Mouse (Mus musculus) layer of hippocampus, postnatal 25 days (tissue): Measurements from ENCODE around the gene Btbd11. TPM values are rescaled to one million over a fixed set of nuclear protein-coding genes. Genes with fewer than 3 reads are reported as not detected.

Source experiments
- DNase-seq, 2 experiments: peaks; one replicate each; pipeline ENCODE4 v3.0.0; 2022; ENCODE audit warnings: mixed read lengths in 2 of 2, low spot score in 1 of 2; ENCODE audit errors: extremely low spot score in 1 of 2
- total RNA-seq, 2 experiments: library from RNA; stranded (reverse); gene quantifications; 2 replicates each; pipeline ENCODE4 v1.2.3; 2021

Gene Btbd11
- 10 to 100 TPM; 17.4 to 20.7 TPM for total RNA-seq

DNA sequence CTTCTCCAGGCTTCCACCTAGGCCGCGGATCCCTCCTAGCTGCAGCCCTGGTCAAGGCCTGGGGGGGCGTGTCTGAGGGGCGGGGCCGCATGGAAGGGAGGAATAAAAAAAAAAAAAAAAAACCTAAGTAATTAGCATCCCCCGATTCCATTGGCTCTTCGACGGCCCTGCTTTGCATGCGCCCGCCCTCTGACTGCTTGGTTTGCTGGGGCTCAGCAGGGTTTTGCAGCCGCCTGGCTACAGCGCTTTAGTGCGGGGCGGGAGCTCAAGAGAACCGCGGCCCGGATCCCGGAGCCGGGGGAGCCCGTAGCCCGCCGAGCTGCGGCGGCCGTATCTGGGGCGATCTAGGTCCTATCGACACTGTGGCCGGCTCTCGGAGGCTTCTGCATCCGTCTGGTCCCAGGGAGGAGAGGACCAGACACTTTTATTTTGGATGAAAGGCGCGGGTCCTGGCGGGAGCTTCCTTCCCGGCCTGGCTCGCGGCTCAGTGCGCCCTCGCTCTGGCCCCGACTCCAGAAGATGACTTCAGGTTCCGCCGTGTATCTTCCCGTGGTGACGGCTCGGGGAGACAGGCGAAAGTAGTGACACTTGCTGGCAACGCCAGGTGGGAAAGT lies at the start of gene Btbd11:
TSS of gene Btbd11 (plus strand) at position 210 of the 614 bp plus-strand sequence.
- peak; percentile 56 to 62 for DNase-seq

DNA sequence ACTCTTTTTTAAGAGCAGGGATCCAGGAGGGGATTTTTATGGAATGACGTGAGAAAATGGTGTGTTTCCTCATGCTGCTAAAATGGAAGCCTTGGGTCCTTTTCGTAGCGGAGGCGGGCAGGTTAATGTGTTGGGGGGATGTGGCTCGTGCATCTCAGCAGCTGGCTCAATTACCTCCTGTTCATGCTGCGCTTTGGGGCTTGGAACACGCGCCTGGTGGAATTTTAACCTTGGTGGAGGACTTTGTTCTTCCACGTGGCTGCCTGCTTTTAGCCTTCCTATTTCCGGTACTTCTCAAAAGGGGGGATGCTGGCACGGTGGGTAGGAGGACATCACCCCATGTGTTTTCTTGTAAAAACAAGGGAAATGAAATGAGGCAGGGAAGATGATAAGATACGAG lies 47.9 kb upstream of the Btbd11 start:
- DNase-seq, result no peak

DNA sequence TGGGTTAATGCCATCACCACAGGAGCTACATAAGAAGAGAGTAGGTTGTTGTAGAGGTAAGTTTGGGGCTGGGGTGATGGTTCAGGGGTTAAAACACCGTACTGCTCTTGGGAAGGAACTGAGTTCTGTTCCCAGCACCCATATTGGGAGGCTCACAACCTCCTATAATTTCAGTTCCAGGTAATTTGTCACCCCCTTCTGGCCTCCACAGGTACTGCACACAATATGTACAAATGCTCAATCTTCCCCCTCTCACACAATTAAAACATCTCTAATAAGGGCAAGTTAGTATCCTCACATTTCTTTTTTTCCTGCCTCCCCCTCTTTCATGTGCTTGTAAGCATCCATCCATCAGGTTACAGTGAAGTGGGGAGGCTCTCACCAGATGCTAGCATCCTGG lies 44.7 kb upstream of the Btbd11 start:
- DNase-seq, result no peak

DNA sequence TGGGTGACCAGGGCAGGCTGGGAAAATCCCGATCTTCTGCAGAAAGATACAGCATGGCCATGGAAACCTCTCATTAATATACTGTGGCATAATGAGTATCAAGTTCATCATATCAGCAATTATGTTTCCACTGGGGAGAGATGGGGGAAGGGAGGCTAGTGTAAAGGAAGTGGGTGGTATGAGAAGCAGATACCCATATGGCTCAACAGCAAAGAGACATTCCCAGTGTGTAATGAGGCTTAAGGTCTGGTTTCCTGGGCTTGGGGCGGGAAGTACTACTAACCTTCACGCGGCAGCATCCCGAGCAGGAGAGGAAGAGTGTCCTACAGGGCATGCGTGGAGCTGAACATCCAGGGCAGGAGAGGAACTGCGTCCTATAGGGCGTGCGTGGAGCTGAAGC lies 39.4 kb upstream of the Btbd11 start:
- no peak for DNase-seq

GRCm38 (mm10) chr10:85352505-85352904 lies 34.1 kb upstream of the Btbd11 start:
- no peak for DNase-seq

GRCm38 (mm10) chr10:85354270-85354669 lies 32.3 kb upstream of the Btbd11 start:
- no peak for DNase-seq

DNA sequence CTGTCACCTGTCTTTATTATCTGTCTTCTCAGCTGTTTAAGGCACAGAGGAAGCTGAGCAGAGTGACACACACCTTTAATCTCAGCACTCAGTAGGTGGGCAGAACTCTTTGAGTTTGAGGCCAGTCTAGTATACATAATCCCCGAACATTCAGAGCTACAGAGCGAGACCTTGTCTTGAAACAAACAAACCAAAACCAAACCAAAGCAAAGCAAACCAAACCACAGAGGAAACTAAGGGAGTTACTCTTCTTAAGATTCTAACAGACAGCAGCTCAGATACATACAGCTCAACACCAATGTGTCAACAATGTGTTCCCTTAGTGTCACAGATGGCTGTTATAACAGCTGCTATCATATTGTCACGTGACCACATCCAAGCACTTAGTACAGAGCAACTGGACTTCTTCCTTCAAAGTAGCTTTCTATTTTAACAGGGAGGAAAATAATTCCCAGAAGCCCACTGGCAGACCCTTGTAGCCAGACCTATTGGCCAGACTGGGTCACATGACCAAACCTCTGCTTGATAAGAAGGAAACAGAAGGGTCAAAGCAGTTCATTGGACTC lies 27.0 kb upstream of the Btbd11 start:
- DNase-seq, result no peak

- no peak for DNase-seq
Measured at GRCm38 (mm10) chr10:85362766-85363442, 23.7 kb upstream of the Btbd11 start.

DNA sequence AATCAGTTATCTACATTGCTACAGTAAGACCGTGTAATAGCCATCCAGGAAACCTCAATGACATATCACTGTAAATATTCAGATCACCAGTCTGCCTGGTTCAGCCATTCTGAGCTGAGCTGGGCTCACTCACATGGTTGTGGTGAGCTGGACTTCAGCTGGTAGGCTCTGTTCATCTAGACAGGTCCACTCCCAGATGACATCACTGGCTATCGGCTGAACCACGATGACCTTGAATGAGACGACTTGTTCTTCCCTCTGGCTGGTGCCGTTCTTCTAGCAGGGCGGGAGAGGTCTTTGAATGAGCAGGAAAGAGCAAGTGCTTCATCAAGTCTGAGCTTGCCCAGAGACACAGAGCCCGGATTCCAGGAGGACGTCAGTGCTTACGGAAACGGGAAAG lies 19.7 kb upstream of the Btbd11 start:
- DNase-seq, result no peak

DNA sequence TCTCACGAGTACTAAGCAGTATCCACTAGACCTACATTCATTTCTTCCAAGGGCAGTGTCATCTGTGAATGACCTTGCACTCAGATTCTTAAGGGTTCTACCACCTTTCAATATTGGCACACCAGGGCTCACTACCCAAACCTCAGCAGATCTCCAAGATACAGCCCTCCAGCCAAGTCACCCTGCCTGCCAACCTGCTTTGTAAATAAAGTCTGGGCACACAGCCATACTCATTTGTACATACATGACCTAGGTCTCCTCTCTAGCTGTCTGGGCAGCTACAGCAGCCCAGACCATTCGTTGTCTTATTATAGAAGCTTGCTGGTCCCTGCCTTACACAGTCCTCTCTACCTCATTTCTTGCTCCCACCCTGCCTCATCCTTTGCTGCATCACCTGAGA lies 15.3 kb upstream of the Btbd11 start:
- DNase-seq, result no peak

DNA sequence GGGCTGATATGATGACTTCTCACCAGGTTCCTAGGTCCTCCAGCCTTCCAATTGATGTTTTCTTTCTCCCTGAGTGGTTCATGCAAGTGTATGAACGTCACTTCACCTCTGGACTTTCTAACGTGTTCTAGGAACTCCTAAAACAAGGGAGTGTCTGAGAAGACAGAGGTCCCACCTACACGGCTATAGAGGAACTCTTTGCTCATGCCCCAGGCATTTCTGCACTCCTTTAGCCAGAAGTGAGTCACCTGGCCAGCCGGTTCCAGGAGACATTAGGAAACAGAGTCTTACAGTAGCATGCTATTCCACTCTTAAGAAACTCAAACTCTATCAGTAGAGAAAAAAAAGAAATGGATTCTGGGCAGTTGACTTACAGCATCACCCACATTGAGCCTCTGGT lies 14.5 kb upstream of the Btbd11 start:
- no peak for DNase-seq

DNA sequence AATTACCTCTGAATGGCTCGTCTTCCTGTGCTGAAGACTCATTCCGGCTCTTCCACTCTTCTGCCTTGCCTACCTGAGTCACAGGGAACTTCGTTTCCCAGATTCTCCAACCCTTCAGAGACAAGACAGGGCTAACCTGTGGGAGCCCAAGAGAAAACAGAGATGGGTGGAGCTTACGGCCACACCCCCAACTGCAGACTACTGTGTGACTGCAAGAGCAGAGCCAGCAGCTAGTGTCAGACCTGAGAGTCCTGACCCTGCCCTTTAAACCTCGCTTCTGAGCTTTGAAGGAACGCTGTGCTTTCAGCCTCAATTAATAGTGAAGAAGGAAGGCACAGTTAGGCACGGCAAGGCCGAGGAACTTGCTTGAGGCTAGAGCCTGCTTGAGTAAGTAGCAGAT lies 7.6 kb upstream of the Btbd11 start:
- DNase-seq, result no peak

- DNase-seq, result no peak
Measured at GRCm38 (mm10) chr10:85382981-85383380, 3.6 kb upstream of the Btbd11 start.

DNA sequence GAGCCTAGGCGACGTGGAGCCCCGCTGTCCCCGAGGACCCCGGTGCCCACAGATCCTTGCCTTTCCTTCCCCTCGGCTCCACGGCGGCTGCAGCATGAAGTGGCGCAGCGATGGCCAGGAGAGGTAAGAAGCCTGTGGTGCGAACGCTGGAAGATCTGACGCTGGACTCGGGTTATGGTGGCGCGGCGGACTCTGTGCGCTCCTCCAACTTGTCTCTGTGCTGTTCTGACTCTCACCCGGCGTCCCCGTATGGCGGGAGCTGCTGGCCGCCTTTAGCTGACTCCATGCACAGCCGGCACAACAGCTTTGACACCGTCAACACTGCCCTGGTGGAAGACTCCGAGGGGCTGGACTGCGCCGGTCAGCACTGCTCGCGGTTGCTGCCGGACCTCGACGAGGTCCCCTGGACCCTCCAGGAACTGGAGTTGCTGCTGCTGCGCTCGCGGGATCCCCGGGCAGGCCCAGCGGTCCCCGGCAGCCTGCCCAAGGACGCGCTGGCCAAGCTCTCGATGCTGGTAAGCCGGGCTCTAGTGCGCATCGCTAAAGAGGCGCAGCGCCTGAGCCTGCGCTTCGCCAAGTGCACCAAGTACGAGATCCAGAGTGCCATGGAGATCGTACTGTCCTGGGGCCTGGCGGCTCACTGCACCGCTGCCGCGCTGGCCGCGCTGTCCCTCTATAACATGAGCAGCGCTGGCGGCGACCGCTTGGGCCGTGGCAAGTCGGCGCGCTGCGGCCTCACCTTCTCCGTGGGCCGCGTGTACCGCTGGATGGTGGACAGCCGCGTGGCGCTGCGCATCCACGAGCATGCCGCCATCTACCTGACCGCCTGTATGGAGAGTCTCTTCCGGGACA lies 831 bp downstream of the Btbd11 start:
- peak; percentile 24 for DNase-seq

GRCm38 (mm10) chr10:85388071-85388750 lies 1.6 kb downstream of the Btbd11 start:
- peak in 1 of 2 experiments; percentile 6 for DNase-seq

DNA sequence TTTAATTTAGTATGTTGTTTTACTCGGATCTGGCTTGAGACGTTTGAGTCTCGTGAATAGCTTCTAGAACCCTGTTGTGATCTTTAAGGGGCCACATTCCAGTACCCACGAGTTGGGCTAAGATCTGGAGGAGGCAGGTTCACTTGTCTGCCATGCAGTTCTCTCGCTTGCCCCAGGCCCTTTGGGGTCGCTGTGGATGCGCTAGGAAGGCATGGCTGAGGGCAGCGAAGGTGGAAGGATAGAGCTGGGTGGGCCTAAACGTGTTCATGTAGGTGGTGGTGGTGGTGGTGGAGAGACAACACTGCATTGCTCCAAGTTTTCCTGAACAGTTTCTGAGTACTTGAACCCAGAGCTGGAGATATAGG lies 2.1 kb downstream of the Btbd11 start:
- peak in 1 of 2 experiments; percentile 6 for DNase-seq

GRCm38 (mm10) chr10:85389286-85390139 lies 2.9 kb downstream of the Btbd11 start:
- DNase-seq, result no peak

- no peak for DNase-seq
Measured at GRCm38 (mm10) chr10:85393016-85393415, 6.4 kb downstream of the Btbd11 start.

GRCm38 (mm10) chr10:85394558-85394957 lies 7.9 kb downstream of the Btbd11 start:
- no peak for DNase-seq

GRCm38 (mm10) chr10:85411120-85411519 lies 24.5 kb downstream of the Btbd11 start:
- DNase-seq, result no peak
